In the genomic region with DNA sequence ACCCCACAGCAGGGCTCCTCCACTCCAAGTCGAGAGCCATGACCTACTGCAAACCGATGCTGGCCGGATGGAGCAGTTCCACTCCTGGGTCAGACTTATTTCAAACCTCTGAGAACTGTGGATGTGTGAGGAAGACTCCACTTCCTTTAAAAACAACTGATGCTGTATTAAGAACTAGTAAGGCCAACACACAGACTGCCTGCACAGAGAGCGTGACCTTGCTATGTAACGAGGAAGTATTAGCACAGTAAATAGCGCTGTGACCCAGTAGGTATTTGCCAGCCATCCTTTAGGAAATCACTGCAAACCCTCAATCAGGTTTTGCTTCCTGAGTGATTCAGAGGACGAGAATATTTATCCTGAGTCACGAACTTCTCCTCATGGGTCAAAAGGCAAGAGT, we compare ENCODE assay signal across 20 mouse cellular contexts. TPM values are rescaled to one million over a fixed set of nuclear protein-coding genes. Genes with fewer than 3 reads are reported as not detected.
DNase-seq lines count a peak whose midpoint lies in the region; ATAC-seq and TF ChIP-seq lines count a peak whose summit lies in the region.
"Had no signal": no experiment of that assay in that cellular context is flagged by ENCODE, and none has a peak within 500 bp of the region (broad histone marks: within the 10 kb centered on the region; RNA-seq: fewer than 3 reads in every experiment).

No protein-coding gene starts in this region.

- no peaks in the 10 kb centered on the region for H3K9me3 ChIP-seq in liver, postnatal 0 days (ENCODE audit: low read length)
- H3K9me3 ChIP-seq in liver, embryonic 12.5 days (replicated peaks): no peaks in the 10 kb centered on the region
- H3K9me3 ChIP-seq: embryonic facial prominence, embryonic 12.5 days; heart, embryonic 10.5 days had no signal

- peaks cover 5% of the 10 kb centered on the region for H3K4me1 ChIP-seq in kidney, adult 2 months (ENCODE audit: control insufficient read depth, insufficient read depth, low read length)
- no peaks in the 10 kb centered on the region for H3K4me1 ChIP-seq in liver, postnatal 0 days (ENCODE audit: insufficient read depth)
- no peaks in the 10 kb centered on the region for H3K4me1 ChIP-seq in liver, embryonic 12.5 days
- H3K4me1 ChIP-seq: heart, embryonic 10.5 days had no signal

- WGBS in kidney, adult 2 months: 43% methylated on average over 8 of the region's 8 CpGs
- WGBS in liver, postnatal 0 days (ENCODE audit: insufficient replicate concordance): 70% methylated on average over 8 of the region's 8 CpGs
- 75% methylated on average over 8 of the region's 8 CpGs for WGBS in liver, embryonic 12.5 days (ENCODE audit: insufficient replicate concordance)

- DNase-seq in gastrocnemius, adult 2 months: no peak
- no peak for DNase-seq in gastrocnemius, postnatal 25 days
- peak; percentile 12 for DNase-seq in kidney, adult 2 months
- DNase-seq in kidney, adult 8-10 months: no peak
- DNase-seq in liver, postnatal 0 days: no peak
- DNase-seq in lung, postnatal 14 days: no peak
- DNase-seq: adrenal gland, postnatal 10 days; cerebellum, adult 18-20 months; cerebellum, postnatal 25 days; kidney, postnatal 25 days; layer of hippocampus, postnatal 36 days; lung, postnatal 10 days; retina, postnatal 1 day; right cerebral cortex, postnatal 25 days; spleen, adult 18-20 months; thymus, postnatal 14 days had no signal

- ATAC-seq in liver, postnatal 0 days: peak; percentile 33
- no peak for ATAC-seq in liver, embryonic 12.5 days

- intact Hi-C loops in gastrocnemius, adult 2 months (cut with DNase I): no loop called here

- no peak for TF ChIP-seq EP300 in liver, postnatal 0 days (IDR thresholded peaks at IDR 0.05; ENCODE audit: low read depth)

- H3K36me3 ChIP-seq in kidney, adult 2 months (ENCODE audit: control insufficient read depth, insufficient read depth, low read length): no peaks in the 10 kb centered on the region
- H3K36me3 ChIP-seq in liver, postnatal 0 days (replicated peaks; ENCODE audit: insufficient read depth, low read length): peaks cover 3% of the 10 kb centered on the region; the same call in 1 of the 2 replicates
- 0 out of 2 replicates have a peak, but pooled peaks cover 3% of the 10 kb centered on the region for H3K36me3 ChIP-seq in liver, embryonic 12.5 days

- no peak overlapping the region for H3K4me2 ChIP-seq in liver, postnatal 0 days (ENCODE audit: low read depth, low read length)
- no peak overlapping the region for H3K4me2 ChIP-seq in liver, embryonic 12.5 days
- H3K4me2 ChIP-seq: embryonic facial prominence, embryonic 12.5 days; midbrain, embryonic 11.5 days had no signal

- H3K4me3 ChIP-seq in gastrocnemius, adult 2 months: no peak overlapping the region
- no peak overlapping the region for H3K4me3 ChIP-seq in kidney, adult 2 months (ENCODE audit: insufficient read depth, low read depth, low read length)
- H3K4me3 ChIP-seq in liver, postnatal 0 days (ENCODE audit: low read depth, low read length): no peak overlapping the region
- H3K4me3 ChIP-seq in liver, embryonic 12.5 days: no peak overlapping the region
- H3K4me3 ChIP-seq: embryonic facial prominence, embryonic 12.5 days; heart, embryonic 10.5 days had no signal

- H3K27ac ChIP-seq in gastrocnemius, adult 2 months: peak overlapping the region; percentile 20; the same call in 1 of the 2 replicates
- no peak overlapping the region for H3K27ac ChIP-seq in kidney, adult 2 months (ENCODE audit: insufficient read depth, low read depth, low read length)
- H3K27ac ChIP-seq in liver, postnatal 0 days (ENCODE audit: low read depth): no peak overlapping the region
- no peak overlapping the region for H3K27ac ChIP-seq in liver, embryonic 12.5 days
- H3K27ac ChIP-seq: embryonic facial prominence, embryonic 12.5 days; heart, embryonic 10.5 days had no signal

- H3K27me3 ChIP-seq in kidney, adult 2 months (replicated peaks; ENCODE audit: control insufficient read depth, insufficient read depth, low read length): no peaks in the 10 kb centered on the region
- no peaks in the 10 kb centered on the region for H3K27me3 ChIP-seq in liver, postnatal 0 days (ENCODE audit: insufficient read depth, low read length)
- no peaks in the 10 kb centered on the region for H3K27me3 ChIP-seq in liver, embryonic 12.5 days (replicated peaks)
- H3K27me3 ChIP-seq: embryonic facial prominence, embryonic 12.5 days had no signal

- no peak for TF ChIP-seq CTCF in gastrocnemius, adult 2 months (IDR thresholded peaks at IDR 0.05)
- TF ChIP-seq CTCF in kidney, adult 2 months (conservative IDR thresholded peaks at IDR 0.05; ENCODE audit: insufficient read depth, insufficient read length, low read depth, low read length): no peak
- TF ChIP-seq CTCF in liver, postnatal 0 days (IDR thresholded peaks at IDR 0.05; ENCODE audit: low read depth): no peak

- H3K9ac ChIP-seq in liver, postnatal 0 days (replicated peaks): no peak overlapping the region
- H3K9ac ChIP-seq in liver, embryonic 12.5 days: no peak overlapping the region
- H3K9ac ChIP-seq: embryonic facial prominence, embryonic 12.5 days had no signal

- no peak for TF ChIP-seq POLR2A in kidney, adult 2 months (IDR thresholded peaks at IDR 0.05; ENCODE audit: low read depth, low read length)

RNA-seq across cellular contexts. Expression of a gene that starts 23.4 kb away (rescaled TPM):
- 100 to 1,000 TPM; 162 to 211 TPM for total RNA-seq in gastrocnemius, adult 2 months (2021)
- total RNA-seq in gastrocnemius, postnatal 25 days (2021): 100 to 1,000 TPM; 144 to 173 TPM
- polyA plus RNA-seq in kidney, adult 2 months (2012; rRNA removed): 23.8 and 26.7 TPM in 2 replicates
- polyA plus RNA-seq in liver, postnatal 0 days (2015; fragmentation: Nextera tagmentation; extraction: Ambion mirVana): 6.9 and 8.8 TPM in 2 replicates
- 12.0 and 12.5 TPM in 2 replicates for polyA plus RNA-seq in liver, embryonic 12.5 days (2016; fragmentation: Nextera tagmentation; extraction: Ambion mirVana)

RNA-seq across cellular contexts. Expression of a gene that starts 23.6 kb away (rescaled TPM):
- 10 to 100 TPM; 44.5 to 55.6 TPM for total RNA-seq in gastrocnemius, adult 2 months (2021)
- total RNA-seq in gastrocnemius, postnatal 25 days (2021): 10 to 100 TPM; 50.1 to 50.8 TPM
- polyA plus RNA-seq in kidney, adult 2 months (2012; rRNA removed): 9.0 and 12.8 TPM in 2 replicates
- 33.4 and 36.9 TPM in 2 replicates for polyA plus RNA-seq in liver, postnatal 0 days (2015; fragmentation: Nextera tagmentation; extraction: Ambion mirVana)
- 51.0 and 59.5 TPM in 2 replicates for polyA plus RNA-seq in liver, embryonic 12.5 days (2016; fragmentation: Nextera tagmentation; extraction: Ambion mirVana)
